Mouse (Mus musculus): ENCODE results near the gene Pam.

DNA sequence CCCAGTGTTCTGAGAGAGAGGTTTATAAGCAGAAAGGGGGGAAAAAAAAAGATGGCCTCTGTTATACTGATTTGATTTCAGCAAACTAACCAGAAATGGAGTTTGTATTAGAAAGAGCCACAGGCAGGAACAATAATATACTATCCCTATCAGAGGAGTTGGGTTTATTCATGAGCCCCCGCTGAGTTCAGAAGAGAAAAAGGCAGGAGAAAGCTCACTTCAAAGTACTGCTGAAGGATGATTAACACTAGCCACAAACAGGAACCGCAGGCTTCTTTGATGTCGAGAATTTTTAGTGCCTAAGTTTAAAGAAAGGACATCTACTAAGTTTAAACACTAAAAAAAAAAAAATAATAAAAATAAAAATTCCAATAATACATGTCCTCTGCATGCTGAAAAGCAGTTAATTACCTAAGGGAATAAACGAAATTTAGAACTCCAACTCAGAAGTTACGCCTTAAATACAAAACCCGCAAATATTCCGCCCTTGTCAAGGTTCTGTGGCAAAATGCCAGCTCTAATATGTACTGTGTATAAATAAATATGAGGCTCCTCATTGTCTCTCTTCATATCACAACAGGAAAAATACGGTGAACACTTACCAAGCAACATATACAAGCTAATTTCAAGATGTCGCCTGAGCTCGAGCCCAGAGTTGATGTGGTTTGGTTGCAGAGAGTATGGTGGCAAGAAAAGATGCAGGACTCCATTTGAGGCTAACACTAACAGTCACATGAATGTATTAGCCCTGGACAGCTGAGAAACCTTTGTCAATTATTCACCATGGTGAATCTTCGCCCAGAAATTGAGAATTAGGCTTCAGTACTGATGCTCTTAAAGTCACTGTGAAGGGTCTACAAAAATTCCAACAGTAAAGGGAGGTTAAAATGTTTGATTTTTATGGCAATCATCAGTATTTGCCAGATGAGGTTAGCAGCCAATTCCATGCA, 38.2 kb downstream of the Pam start:
- TF ChIP-seq CTCF (conservative IDR thresholded peaks at IDR 0.05; ENCODE audit: low read length): no peak
- TF ChIP-seq NANOG (IDR thresholded peaks at IDR 0.05; ENCODE audit: borderline replicate concordance, low read length): no peak

Data from E14TG2a.4 (cell line).